ENCODE assay signal across 15 mouse cellular contexts in genomic region chr8:91506682-91507257, GRCm38 (mm10).
"Had no signal": no experiment of that assay in that cellular context is flagged by ENCODE, and none has a peak within 500 bp of the region (broad histone marks: within the 10 kb centered on the region; RNA-seq: fewer than 3 reads in every experiment).

No protein-coding gene starts in this region.

- H3K9ac ChIP-seq: liver, embryonic 13.5 days; liver, embryonic 15.5 days; lung, embryonic 14.5 days; midbrain, embryonic 12.5 days; neural tube, embryonic 12.5 days had no signal

- H3K27me3 ChIP-seq: liver, embryonic 13.5 days; liver, embryonic 15.5 days had no signal

- H3K36me3 ChIP-seq: liver, embryonic 13.5 days; liver, embryonic 15.5 days; midbrain, embryonic 10.5 days; midbrain, embryonic 12.5 days; neural tube, embryonic 12.5 days had no signal

- H3K4me2 ChIP-seq: liver, embryonic 13.5 days; liver, embryonic 15.5 days; lung, embryonic 14.5 days; midbrain, embryonic 12.5 days; neural tube, embryonic 12.5 days had no signal

- H3K9me3 ChIP-seq: liver, embryonic 13.5 days; liver, embryonic 15.5 days; midbrain, embryonic 10.5 days; midbrain, embryonic 12.5 days; neural tube, embryonic 12.5 days had no signal

- H3K27ac ChIP-seq: liver, embryonic 13.5 days; liver, embryonic 15.5 days; midbrain, embryonic 12.5 days; neural tube, embryonic 12.5 days had no signal

- ATAC-seq: midbrain, embryonic 16.5 days had no signal

- DNase-seq: liver, embryonic 13.5 days; lung, adult 18-20 months; lung, embryonic 14.5 days; lung, postnatal 14 days; lung, postnatal 4 days; midbrain, embryonic 14.5 days; right cerebral cortex, postnatal 14 days; thymus, adult 18-20 months; thymus, postnatal 14 days; thymus, postnatal 36 days had no signal

- H3K4me3 ChIP-seq: liver, embryonic 13.5 days; liver, embryonic 15.5 days; midbrain, embryonic 10.5 days; midbrain, embryonic 12.5 days; neural tube, embryonic 12.5 days had no signal
